Mouse (Mus musculus) hindbrain, embryonic 15.5 days (tissue): ENCODE results near the gene Zfp451. TPM values are rescaled to one million over a fixed set of nuclear protein-coding genes. Genes with fewer than 3 reads are reported as not detected.

ENCODE experiments used
- polyA plus RNA-seq: library from polyadenylated mRNA; unstranded; fragments of >200 nt; fragmentation: Nextera tagmentation; extraction: Ambion mirVana; gene quantifications from 2 replicates; pipeline ENCODE4 v1.2.1, GENCODE M21; 2015

The Zfp451 gene
- polyA plus RNA-seq, 1 experiment from 2014 or later, result 37.7 TPM

Other genes with a start within 250 kb of the Zfp451 start
- gene Prim2, start 144.8 kb downstream of the Zfp451 start, polyA plus RNA-seq, result 22.6 and 24.3 TPM in 2 replicates
- gene Rab23, start 94.7 kb downstream of the Zfp451 start, polyA plus RNA-seq, result 29.7 and 31.2 TPM in 2 replicates
- 24.8 and 25.8 TPM in 2 replicates for gene Bag2, start 56.8 kb downstream of the Zfp451 start, polyA plus RNA-seq
- gene Bend6, start 93.2 kb upstream of the Zfp451 start, polyA plus RNA-seq, result 58.6 and 66.5 TPM in 2 replicates
- 39.4 and 41.1 TPM in 2 replicates for gene Dst, start 93.6 kb upstream of the Zfp451 start, polyA plus RNA-seq